Comparison of ENCODE assay signal across 19 mouse cellular contexts in the genomic region with DNA sequence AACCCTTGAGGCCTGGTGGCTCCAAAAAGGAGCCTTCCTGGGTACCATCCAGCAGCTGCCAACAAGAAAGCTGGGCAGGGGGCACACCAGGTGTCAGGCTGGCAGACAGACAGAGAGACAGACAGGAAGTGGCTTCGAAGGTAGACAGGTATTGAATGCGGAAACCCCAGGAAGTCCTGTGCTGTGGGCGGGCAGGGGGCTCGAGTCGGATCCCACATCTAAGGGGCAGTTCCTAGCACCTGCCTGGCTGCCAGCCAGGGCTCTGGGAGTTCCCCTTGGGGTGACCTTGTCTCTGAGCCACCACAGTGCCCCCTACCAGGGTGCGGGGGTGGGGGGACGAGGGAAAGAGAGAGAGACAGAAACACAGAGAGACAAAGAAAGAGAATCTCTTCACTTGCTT. TPM values are rescaled to one million over a fixed set of nuclear protein-coding genes. Genes with fewer than 3 reads are reported as not detected.
DNase-seq lines count a peak whose midpoint lies in the region; TF ChIP-seq lines count a peak whose summit lies in the region.
"Had no signal": no experiment of that assay in that cellular context is flagged by ENCODE, and none has a peak within 500 bp of the region (broad histone marks: within the 10 kb centered on the region; RNA-seq: fewer than 3 reads in every experiment).

No protein-coding gene starts in this region.

- H3K4me3 ChIP-seq in CH12.LX (replicated peaks in 1 of 3; ENCODE audit: low read depth in 2 of 3, low read length in 2 of 3, poor library complexity in 1 of 3) = no peak overlapping the region
- no peak overlapping the region for H3K4me3 ChIP-seq in spleen, adult 2 months (ENCODE audit: extremely low read depth, insufficient read depth, insufficient read length)
- H3K4me3 ChIP-seq in left cerebral cortex, adult 2 months = no peak overlapping the region
- H3K4me3 ChIP-seq: embryonic facial prominence, embryonic 10.5 days; erythroblast, embryonic 14.5 days; forebrain, embryonic 15.5 days; gastrocnemius, adult 2 months; midbrain, embryonic 15.5 days had no signal

- TF ChIP-seq CTCF in CH12.LX (conservative IDR thresholded peaks at IDR 0.05 in 1 of 2, IDR thresholded peaks at IDR 0.05 in 1 of 2; ENCODE audit: low read depth in 2 of 2, low read length in 2 of 2) = no peak
- no peak for TF ChIP-seq CTCF in spleen, adult 2 months (IDR thresholded peaks at IDR 0.05; ENCODE audit: extremely low read depth, insufficient read depth, insufficient read length, insufficient replicate concordance)
- TF ChIP-seq CTCF in left cerebral cortex, adult 2 months (IDR thresholded peaks at IDR 0.05) = no peak

- no peak for TF ChIP-seq POLR2A in CH12.LX (IDR thresholded peaks at IDR 0.05; ENCODE audit: low read depth, low read length)
- TF ChIP-seq POLR2A in spleen, adult 2 months (IDR thresholded peaks at IDR 0.05; ENCODE audit: low read depth, low read length) = no peak

- H3K79me2 ChIP-seq in CH12.LX (replicated peaks; ENCODE audit: control insufficient read depth, extremely low read depth, insufficient read depth, poor library complexity, severe bottlenecking) = no peaks in the 10 kb centered on the region

- intact Hi-C loops in gastrocnemius, postnatal 36 days (cut with DNase I) = no loop called here
- intact Hi-C loops in left cerebral cortex, adult 2 months (cut with DNase I) = no loop called here

- H3K4me1 ChIP-seq in CH12.LX (ENCODE audit: control insufficient read depth in 1 of 2, insufficient read depth in 2 of 2) = peaks cover 8 to 67% of the 10 kb centered on the region in 2 experiments
- H3K4me1 ChIP-seq in spleen, adult 2 months (ENCODE audit: control insufficient read depth, insufficient read depth, insufficient read length) = peaks cover 22% of the 10 kb centered on the region; the same call in 1 of the 2 replicates
- H3K4me1 ChIP-seq: embryonic facial prominence, embryonic 10.5 days; forebrain, embryonic 15.5 days; midbrain, embryonic 15.5 days had no signal

- dilution Hi-C loops in CH12.LX (cut with MboI; ENCODE audit: extremely low pct_ligation_motif_present, extremely low pct_unique_long_range_greater_than_20kb, low sequenced_read_pairs) = no loop called here

- no peaks in the 10 kb centered on the region for H3K9me3 ChIP-seq in CH12.LX (replicated peaks; ENCODE audit: low read length)
- H3K9me3 ChIP-seq: embryonic facial prominence, embryonic 10.5 days; forebrain, embryonic 15.5 days; midbrain, embryonic 15.5 days had no signal

- DNase-seq in gastrocnemius, postnatal 25 days = peak; percentile 35
- DNase-seq in gastrocnemius, postnatal 36 days = no peak
- no peak for DNase-seq in CH12.LX (ENCODE audit: extremely low read depth)
- peak in 1 of 2 experiments; percentile 62 for DNase-seq in spleen, adult 2 months (ENCODE audit: low read depth in 1 of 2, low spot score in 2 of 2)
- DNase-seq in thymus, postnatal 14 days = peak; percentile 92
- DNase-seq in left cerebral cortex, adult 2 months (ENCODE audit: extremely low spot score in 1 of 2, low spot score in 2 of 2) = no peak
- no peak for DNase-seq in Muller cell, postnatal 12 days (ENCODE audit: inconsistent ontology term)
- DNase-seq in adrenal gland, postnatal 4 days (ENCODE audit: low spot score in 2 of 2) = no peak
- DNase-seq: cerebellum, postnatal 25 days; gastrocnemius, adult 2 months; kidney, postnatal 25 days; layer of hippocampus, adult 9-11 months; lung, embryonic 14.5 days; right cerebral cortex, postnatal 4 days had no signal

- WGBS in spleen, adult 2 months = 20% methylated on average over 7 of the region's 7 CpGs

- H3K36me3 ChIP-seq in CH12.LX (replicated peaks in 1 of 2; ENCODE audit: control insufficient read depth in 1 of 2, insufficient read depth in 1 of 2, low read length in 1 of 2) = no peaks in the 10 kb centered on the region
- H3K36me3 ChIP-seq in spleen, adult 2 months (ENCODE audit: control insufficient read depth, insufficient read depth, low read length) = no peaks in the 10 kb centered on the region
- H3K36me3 ChIP-seq: embryonic facial prominence, embryonic 10.5 days; forebrain, embryonic 15.5 days; midbrain, embryonic 15.5 days had no signal

- TF ChIP-seq RAD21 in CH12.LX (IDR thresholded peaks at IDR 0.05; ENCODE audit: low read depth, low read length) = no peak

- in situ Hi-C loops in CH12.LX (cut with MboI; ENCODE audit: low pct_ligation_motif_present, low pct_unique_long_range_greater_than_20kb, low sequenced_read_pairs) = no loop called here

- no peaks in the 10 kb centered on the region for H3K27me3 ChIP-seq in CH12.LX (replicated peaks)
- no peaks in the 10 kb centered on the region for H3K27me3 ChIP-seq in spleen, adult 2 months (ENCODE audit: control insufficient read depth, insufficient read depth, low read length)
- H3K27me3 ChIP-seq: forebrain, embryonic 15.5 days; midbrain, embryonic 15.5 days had no signal

- no peak overlapping the region for H3K4me2 ChIP-seq in CH12.LX (ENCODE audit: insufficient read depth, low read depth, poor library complexity, severe bottlenecking)
- H3K4me2 ChIP-seq: forebrain, embryonic 15.5 days; heart, embryonic 11.5 days; lung, embryonic 14.5 days; midbrain, embryonic 15.5 days had no signal

- no peak overlapping the region for H3K9ac ChIP-seq in CH12.LX (ENCODE audit: insufficient read depth, low read depth)
- H3K9ac ChIP-seq: forebrain, embryonic 15.5 days; lung, embryonic 14.5 days; midbrain, embryonic 15.5 days had no signal

- H3K27ac ChIP-seq in CH12.LX (ENCODE audit: insufficient read depth, low read depth) = no peak overlapping the region
- H3K27ac ChIP-seq in spleen, adult 2 months (ENCODE audit: insufficient read depth, low read length) = peak overlapping the region; percentile 18; the same call in 1 of the 2 replicates
- H3K27ac ChIP-seq in left cerebral cortex, adult 2 months = no peak overlapping the region
- H3K27ac ChIP-seq: embryonic facial prominence, embryonic 10.5 days; forebrain, embryonic 15.5 days; gastrocnemius, adult 2 months; midbrain, embryonic 15.5 days had no signal

- no peak for TF ChIP-seq EP300 in CH12.LX (IDR thresholded peaks at IDR 0.05; ENCODE audit: low read length)

TF ChIP-seq in CH12.LX, 34 proteins besides CTCF, POLR2A, EP300 and RAD21:
- peak; percentile 34 for TF ChIP-seq BHLHE40 (IDR thresholded peaks at IDR 0.05; ENCODE audit: low read depth, low read length)
- TF ChIP-seq MYC (IDR thresholded peaks at IDR 0.05; ENCODE audit: low read depth, low read length) = no peak
- no peak for TF ChIP-seq PAX5 (IDR thresholded peaks at IDR 0.05; ENCODE audit: low read length)
- TF ChIP-seq CHD1 (IDR thresholded peaks at IDR 0.05; ENCODE audit: low read depth, low read length) = no peak

RNA-seq across cellular contexts. Expression of a gene that starts 25.9 kb away (rescaled TPM):
- total RNA-seq in gastrocnemius, postnatal 25 days (2021) = 1 to 10 TPM; 2.0 to 3.7 TPM
- 1 to 10 TPM; 2.0 to 3.0 TPM for total RNA-seq in gastrocnemius, postnatal 36 days (2021)
- 16.4 and 18.3 TPM in 2 replicates for total RNA-seq in CH12.LX (2012; rRNA removed)
- total RNA-seq in CH12.LX (2014; rRNA removed) = 76.4 and 77.7 TPM in 2 replicates
- polyA plus RNA-seq in CH12.LX (2012; ENCODE audit: insufficient read length, low read depth) = 125 and 176 TPM in 2 replicates
- 1.4 and 1.7 TPM in 2 replicates for polyA plus RNA-seq in spleen, adult 2 months (2012; rRNA removed)
- 1 to 10 TPM; 3.9 to 6.2 TPM for total RNA-seq in left cerebral cortex, adult 2 months (2021)
- 10 to 100 TPM; 30.9 to 31.2 TPM for total RNA-seq in adrenal gland, postnatal 4 days (2021)

RNA-seq across cellular contexts. Expression of a gene that starts 39.3 kb away (rescaled TPM):
- total RNA-seq in gastrocnemius, postnatal 25 days (2021) = 10 to 100 TPM; 21.0 to 22.2 TPM
- total RNA-seq in gastrocnemius, postnatal 36 days (2021) = 10 to 100 TPM; 21.4 to 22.4 TPM
- total RNA-seq in CH12.LX (2012; rRNA removed) = 30.3 and 31.4 TPM in 2 replicates
- total RNA-seq in CH12.LX (2014; rRNA removed) = 15.6 and 20.1 TPM in 2 replicates
- polyA plus RNA-seq in CH12.LX (2012; ENCODE audit: insufficient read length, low read depth) = 80.0 and 86.1 TPM in 2 replicates
- 97.4 and 105 TPM in 2 replicates for polyA plus RNA-seq in spleen, adult 2 months (2012; rRNA removed)
- 10 to 100 TPM; 83.1 to 84.7 TPM for total RNA-seq in left cerebral cortex, adult 2 months (2021)
- total RNA-seq in adrenal gland, postnatal 4 days (2021) = 10 to 100 TPM; 75.7 to 81.1 TPM

RNA-seq across cellular contexts. Expression of a gene that starts 39.7 kb away (rescaled TPM):
- 10 to 100 TPM; 16.1 to 17.4 TPM for total RNA-seq in gastrocnemius, postnatal 25 days (2021)
- total RNA-seq in gastrocnemius, postnatal 36 days (2021) = 10 to 100 TPM in 1 of 2 experiments, 1 to 10 TPM in 1; 9.3 to 26.4 TPM
- not detected in 2 replicates for total RNA-seq in CH12.LX (2012; rRNA removed)
- 0.12 and 0.16 TPM in 2 replicates for total RNA-seq in CH12.LX (2014; rRNA removed)
- 0.74 and 1.4 TPM in 2 replicates for polyA plus RNA-seq in CH12.LX (2012; ENCODE audit: insufficient read length, low read depth)
- polyA plus RNA-seq in spleen, adult 2 months (2012; rRNA removed) = 219 and 378 TPM in 2 replicates
- total RNA-seq in left cerebral cortex, adult 2 months (2021) = 10 to 100 TPM; 17.1 to 32.3 TPM
- total RNA-seq in adrenal gland, postnatal 4 days (2021) = 10 to 100 TPM; 40.6 to 41.4 TPM

RNA-seq across cellular contexts. Expression of a gene that starts 59.6 kb away (rescaled TPM):
- 10 to 100 TPM in 1 of 2 experiments, 1 to 10 TPM in 1; 8.8 to 11.9 TPM for total RNA-seq in gastrocnemius, postnatal 25 days (2021)
- total RNA-seq in gastrocnemius, postnatal 36 days (2021) = 1 to 10 TPM; 8.3 to 8.6 TPM
- total RNA-seq in CH12.LX (2012; rRNA removed) (33.1 and 38.1 TPM in 2 replicates), CH12.LX (2014; rRNA removed) (34.6 and 38.0 TPM in 2 replicates)
- polyA plus RNA-seq in CH12.LX (2012; ENCODE audit: insufficient read length, low read depth) = 43.0 and 43.8 TPM in 2 replicates
- polyA plus RNA-seq in spleen, adult 2 months (2012; rRNA removed) = 29.8 and 31.3 TPM in 2 replicates
- total RNA-seq in left cerebral cortex, adult 2 months (2021) = 10 to 100 TPM; 59.0 to 60.9 TPM
- total RNA-seq in adrenal gland, postnatal 4 days (2021) = 10 to 100 TPM; 67.3 to 72.7 TPM

Comparison
In these comparisons a context has a peak if more than half of its experiments do, and no peak if none do; other contexts are left out.
1. DNase-seq: peak in gastrocnemius, postnatal 25 days (single experiment) and thymus, postnatal 14 days (single experiment); none in gastrocnemius, postnatal 36 days (0 of 2), CH12.LX (single experiment), left cerebral cortex, adult 2 months (0 of 2), Muller cell, postnatal 12 days (single experiment) and adrenal gland, postnatal 4 days (0 of 2).
2. RNA of a gene that starts 39.7 kb away (total RNA-seq): 40.6 to 41.4 TPM in adrenal gland, postnatal 4 days, 17.1 to 32.3 TPM in left cerebral cortex, adult 2 months, 9.3 to 26.4 TPM in gastrocnemius, postnatal 36 days and 16.1 to 17.4 TPM in gastrocnemius, postnatal 25 days; 0.12 to 0.16 TPM in CH12.LX; every median in the first group is over 4 times any median in the second.